Mouse (Mus musculus) gastrocnemius, postnatal 10 days (tissue): ENCODE measurements at regions not wholly inside any gene's neighbourhood (a gene's known extent, or its start where the extent isn't known, plus 50 kb on each side); places are given as distances from the start of the nearest gene placed in this dataset.

Source experiments
- DNase-seq: peaks from one replicate; pipeline ENCODE4 v3.0.0; 2021; ENCODE audit warnings: mixed read lengths

GRCm38 (mm10) chr10:111111020-111111419, 53.5 kb upstream of the Osbpl8 start:
- DNase-seq: no peak

- DNase-seq: peak; percentile 54
These were observed 55.6 kb upstream of the Osbpl8 start for GRCm38 (mm10) chr10:111108658-111109633.

GRCm38 (mm10) chr10:111107852-111108251, 56.7 kb upstream of the Osbpl8 start:
- DNase-seq: no peak

DNA sequence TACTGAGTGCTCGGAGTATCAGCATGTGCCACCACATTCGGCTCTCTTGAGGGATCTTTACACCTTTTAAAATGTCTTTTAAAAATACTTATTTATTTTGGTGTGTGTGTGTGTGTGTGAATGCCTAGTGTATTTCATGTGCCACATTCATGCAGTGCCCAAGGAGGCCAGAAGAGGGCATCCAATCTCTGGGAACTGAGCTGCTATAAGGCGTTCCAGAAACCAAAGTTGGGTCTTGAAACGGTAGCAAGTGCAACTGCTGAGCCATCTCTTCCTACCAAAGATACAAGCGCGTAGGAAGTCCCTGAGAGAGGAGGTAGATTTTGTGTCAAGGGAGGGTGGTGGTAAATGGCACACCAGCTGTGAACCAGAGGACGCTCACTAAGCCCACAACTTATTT, 57.2 kb upstream of the Osbpl8 start:
- DNase-seq: peak; percentile 54

- no peak for DNase-seq
These were observed 58.1 kb upstream of the Osbpl8 start for GRCm38 (mm10) chr10:111106411-111106810.

- DNase-seq: no peak
These were observed 58.9 kb upstream of the Osbpl8 start for GRCm38 (mm10) chr10:111105662-111106061.

DNA sequence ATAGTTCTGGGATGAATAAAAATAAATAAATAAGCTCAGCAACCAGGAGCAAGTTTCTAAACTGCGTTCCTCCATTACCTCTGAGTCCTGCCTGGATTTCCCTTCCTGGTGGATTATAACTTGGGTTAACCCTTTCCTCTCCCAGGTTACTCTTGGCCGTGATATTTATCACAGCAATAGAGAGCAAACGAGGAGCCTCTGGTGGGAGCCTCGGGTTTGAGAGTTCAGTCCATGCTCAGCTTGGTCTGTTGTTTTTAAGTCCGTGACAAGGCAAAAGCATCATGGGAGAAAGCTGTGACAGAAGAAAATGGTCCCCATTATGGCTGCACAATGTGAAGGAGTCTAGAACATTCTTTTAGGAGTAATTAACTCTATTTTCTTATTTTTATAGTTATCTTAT, 61.0 kb upstream of the Osbpl8 start:
- DNase-seq: no peak

DNA sequence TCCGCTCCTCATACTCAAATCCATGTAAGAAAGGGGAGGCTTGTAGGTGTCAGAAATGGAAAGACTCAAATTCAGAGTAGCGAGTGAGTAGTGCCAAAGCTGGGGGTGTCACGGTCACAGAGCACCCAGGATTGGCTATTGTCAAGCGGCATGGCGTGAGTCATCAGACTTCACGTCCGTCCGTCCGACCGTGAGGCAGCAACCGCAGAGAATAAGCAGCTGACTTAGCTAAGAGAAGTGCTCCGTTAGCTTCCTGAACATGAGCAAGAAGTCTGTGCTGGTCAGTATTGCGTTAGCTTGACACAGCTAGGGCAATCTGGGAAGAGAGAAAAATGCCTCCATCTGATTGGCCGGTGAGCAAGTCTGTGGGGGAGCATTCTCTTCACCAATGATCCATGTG, 61.5 kb upstream of the Osbpl8 start:
- no peak for DNase-seq

DNA sequence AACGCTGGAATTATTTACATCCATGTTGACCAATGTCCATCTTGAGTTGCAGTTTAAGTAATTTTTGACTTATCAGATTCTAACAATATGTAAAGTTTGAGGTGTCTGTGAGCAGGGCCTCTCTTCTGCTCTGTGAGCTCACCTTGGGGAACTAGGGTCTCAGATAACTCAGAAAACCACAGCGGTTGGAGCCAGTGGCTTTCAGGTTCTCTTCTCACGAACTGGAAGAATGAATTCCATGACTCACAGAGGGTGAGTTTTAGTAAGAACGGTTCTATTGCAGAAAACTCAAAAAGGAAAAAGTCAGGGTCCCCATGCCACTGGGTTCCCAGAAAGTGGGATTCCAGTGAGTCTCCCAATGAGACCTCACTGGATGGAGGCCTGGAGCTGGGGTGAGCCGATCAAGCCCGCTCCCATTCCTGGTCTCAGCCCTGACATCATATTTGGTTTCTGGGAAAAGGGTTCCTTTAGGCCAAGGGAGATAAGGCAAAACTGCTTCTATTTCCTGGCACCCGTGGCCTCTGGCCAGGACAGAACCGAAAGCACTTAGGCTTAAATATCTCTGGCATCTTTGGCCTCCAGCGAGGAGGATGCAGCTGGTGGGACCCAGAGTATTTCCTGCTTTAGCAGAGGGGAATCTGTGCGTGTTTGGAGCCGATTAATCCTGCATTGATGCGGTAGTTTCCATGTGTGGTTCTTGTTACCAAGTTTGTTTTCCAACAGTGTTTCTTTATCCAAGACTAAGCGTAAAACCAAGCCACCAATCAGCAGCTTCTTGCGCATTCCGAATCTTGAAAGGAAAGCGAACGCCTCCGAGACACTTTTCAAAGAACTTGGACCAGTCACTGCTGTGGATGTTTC, 62.4 kb upstream of the Osbpl8 start:
- DNase-seq: peak; percentile 24

DNA sequence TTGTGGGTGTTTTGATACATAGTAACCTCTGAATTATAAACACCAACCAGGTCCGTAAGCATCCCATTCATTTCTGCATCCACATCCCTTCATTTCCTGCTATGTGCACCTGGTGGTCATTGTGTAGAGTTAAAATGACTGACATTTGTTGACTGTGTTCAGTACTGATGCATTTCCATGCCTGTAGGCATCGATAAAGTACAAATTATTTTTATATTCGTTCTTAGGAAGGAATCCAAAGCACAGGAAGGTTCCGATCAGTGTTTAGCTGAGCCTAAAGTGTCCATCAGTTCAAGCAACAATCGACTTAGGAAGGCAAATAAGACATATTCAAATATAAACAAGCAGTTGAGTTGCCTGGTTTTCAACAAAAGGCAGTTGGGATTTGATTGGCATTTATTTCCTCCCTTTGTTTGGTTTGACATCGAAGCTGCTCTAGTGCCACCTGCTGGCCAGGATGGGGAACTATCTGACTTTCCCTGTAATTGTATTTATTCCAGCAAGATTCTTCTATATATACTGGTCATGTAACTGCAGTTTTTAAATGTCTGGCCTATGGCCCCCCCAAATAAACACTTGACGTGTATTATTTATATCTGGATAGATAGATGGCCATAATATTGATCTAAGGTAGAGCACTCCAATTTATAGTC, 64.6 kb upstream of the Osbpl8 start:
- DNase-seq: peak; percentile 74

DNA sequence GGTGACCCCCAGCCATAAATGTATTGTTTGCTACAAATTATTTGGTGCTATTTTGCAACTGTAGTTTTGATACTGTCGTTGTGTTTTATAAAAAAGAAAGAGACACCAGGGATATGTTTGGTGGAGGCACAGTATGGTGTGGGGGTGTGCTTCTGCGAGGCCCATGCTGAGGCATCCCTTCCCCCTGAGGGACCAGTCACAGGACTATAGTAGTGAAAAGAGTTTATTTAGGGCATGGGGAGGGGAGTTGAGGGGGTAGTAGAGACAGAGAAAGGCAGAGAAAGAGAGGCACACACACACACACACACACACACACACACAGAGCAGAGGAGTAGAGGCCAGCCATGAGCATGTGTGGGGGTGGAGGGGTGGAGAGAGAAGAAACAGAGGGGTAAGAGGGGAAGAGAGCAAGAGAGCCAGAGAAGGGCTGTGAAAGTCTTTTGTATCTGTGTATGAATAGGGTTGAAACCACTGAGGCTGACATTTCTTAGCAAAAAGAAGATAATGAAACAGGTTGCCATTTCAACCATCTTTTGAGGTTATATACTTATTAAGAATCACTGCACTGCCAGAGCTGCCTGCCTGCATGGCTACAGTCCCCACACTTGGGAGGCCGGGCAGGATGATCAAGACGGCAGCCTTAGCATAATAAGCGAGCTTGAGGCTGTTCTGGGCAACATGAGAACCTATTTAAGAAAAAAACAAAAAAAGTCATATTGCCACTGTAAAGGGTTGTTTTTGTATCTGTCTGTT, 65.3 kb upstream of the Osbpl8 start:
- no peak for DNase-seq

- no peak for DNase-seq
These were observed 67.3 kb upstream of the Osbpl8 start for GRCm38 (mm10) chr10:111097245-111097644.

- no peak for DNase-seq
These were observed 67.7 kb upstream of the Osbpl8 start for GRCm38 (mm10) chr10:111096811-111097210.

GRCm38 (mm10) chr10:111094405-111094804, 70.1 kb upstream of the Osbpl8 start:
- no peak for DNase-seq

GRCm38 (mm10) chr10:111089382-111089781, 75.2 kb upstream of the Osbpl8 start:
- no peak for DNase-seq

- no peak for DNase-seq
These were observed 75.6 kb upstream of the Zdhhc17 start for GRCm38 (mm10) chr10:111085561-111085960.

GRCm38 (mm10) chr10:111084267-111084780, 74.4 kb upstream of the Zdhhc17 start:
- DNase-seq: no peak

DNA sequence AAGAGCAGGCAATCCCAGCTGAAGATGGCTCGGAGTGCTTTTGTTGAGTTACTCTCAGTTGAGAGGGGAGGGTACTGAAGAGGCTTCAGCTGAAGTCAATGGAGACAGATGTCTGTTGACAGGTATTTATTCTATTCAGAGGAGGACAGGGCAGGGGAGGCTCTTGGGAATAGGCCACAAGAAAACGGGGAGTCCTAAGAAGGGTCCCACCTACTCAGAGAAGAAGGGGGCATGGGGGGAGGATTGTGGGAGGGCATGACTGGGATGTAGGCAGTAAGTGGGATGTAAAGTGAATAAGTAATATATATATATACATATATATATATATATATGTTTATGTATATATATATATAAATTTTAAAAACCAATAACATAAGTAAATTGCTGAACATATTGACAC, 73.9 kb upstream of the Zdhhc17 start:
- no peak for DNase-seq

DNA sequence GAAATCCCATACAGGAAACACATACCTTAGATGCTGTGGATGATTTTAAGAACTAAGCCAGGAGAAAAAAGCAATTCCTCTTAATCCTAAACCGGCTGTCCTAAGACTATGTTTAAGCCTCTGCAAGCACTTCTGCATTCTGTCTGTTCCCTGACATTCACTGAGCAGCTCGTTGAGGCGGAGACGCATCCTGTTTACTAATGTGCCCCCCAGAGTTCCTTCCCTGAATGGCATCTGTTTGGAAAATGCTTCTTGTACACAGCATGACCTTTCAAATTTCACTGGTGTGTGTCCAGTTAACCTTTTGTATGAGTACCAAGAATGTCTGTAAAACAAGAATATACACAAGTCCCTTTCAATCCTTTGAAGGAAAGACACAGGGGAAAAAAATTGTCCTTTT, 73.4 kb upstream of the Zdhhc17 start:
- no peak for DNase-seq

GRCm38 (mm10) chr10:111080322-111080721, 70.4 kb upstream of the Zdhhc17 start:
- DNase-seq: no peak

DNA sequence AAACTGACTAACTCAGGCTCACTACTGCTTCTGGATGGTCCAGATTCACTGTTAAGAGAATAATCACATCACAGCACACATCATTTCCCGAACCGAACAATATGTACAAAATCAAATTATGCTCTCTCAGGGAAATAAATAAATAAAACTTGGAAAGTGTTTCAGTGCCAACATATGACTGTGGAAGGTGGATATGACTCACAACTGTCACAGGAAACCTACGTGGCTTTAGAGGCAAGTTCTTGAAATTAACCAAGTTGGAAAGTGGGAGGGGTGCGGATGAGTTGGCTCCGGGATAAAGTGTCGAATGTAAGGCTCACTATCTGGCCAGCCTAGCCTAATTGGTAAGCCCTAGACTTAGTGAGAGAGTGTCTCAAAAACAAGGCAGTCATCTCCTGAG, 69.1 kb upstream of the Zdhhc17 start:
- DNase-seq: no peak

GRCm38 (mm10) chr10:111077632-111078031, 67.7 kb upstream of the Zdhhc17 start:
- DNase-seq: no peak
